Mouse (Mus musculus) heart, adult 11 months (tissue): ENCODE measurements around the gene Foxc1.

Experiments used
- DNase-seq: peaks from one replicate; pipeline ENCODE4 v3.0.0; 2022

Foxc1 gene

GRCm38 (mm10) chr13:31806890-31807735 lies 680 bp downstream of the Foxc1 start:
- peak; percentile 94 for DNase-seq

DNA sequence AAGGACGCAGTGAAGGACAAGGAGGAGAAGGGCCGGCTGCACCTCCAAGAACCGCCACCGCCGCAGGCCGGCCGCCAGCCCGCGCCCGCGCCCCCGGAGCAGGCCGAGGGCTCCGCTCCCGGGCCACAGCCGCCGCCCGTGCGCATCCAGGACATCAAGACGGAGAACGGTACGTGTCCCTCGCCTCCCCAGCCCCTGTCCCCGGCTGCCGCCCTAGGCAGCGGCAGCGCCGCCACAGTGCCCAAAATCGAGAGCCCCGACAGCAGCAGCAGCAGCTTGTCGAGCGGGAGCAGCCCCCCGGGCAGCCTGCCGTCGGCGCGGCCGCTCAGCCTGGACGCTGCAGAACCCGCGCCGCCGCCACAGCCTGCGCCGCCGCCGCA lies 1.3 kb downstream of the Foxc1 start:
- DNase-seq = no peak

GRCm38 (mm10) chr13:31808116-31808803 lies 1.8 kb downstream of the Foxc1 start:
- peak; percentile 96 for DNase-seq

DNA sequence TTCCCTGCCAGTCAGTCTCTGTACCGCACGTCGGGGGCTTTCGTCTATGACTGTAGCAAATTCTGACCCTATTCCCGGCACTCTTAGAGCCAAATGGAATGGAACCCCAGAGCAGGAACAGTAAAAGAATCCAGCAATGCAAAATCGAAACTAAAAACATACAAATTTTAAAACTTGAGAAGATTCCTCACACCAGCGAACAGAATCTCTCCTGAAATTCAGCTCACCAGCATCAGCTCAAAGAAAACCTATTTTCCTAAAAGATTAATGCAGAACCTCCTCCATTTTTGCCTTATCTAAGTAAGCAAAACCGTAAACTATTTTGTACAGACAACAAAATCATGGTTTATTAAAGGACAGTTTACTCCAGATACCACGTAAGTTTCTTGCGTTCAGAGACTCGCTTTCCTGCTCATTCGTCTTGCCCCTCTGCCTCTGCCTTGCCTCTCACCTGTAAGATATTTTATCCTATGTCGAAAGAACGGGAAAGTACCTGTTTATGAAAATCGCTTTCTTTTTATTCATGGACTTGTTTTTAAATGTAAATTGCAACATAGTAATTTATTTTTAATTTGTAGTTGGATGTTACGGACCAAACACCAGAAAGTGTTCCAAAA lies 2.5 kb downstream of the Foxc1 start:
- no peak for DNase-seq

- DNase-seq = no peak
These were observed 3.3 kb downstream of the Foxc1 start for GRCm38 (mm10) chr13:31809701-31810100.

GRCm38 (mm10) chr13:31810375-31810692 lies 3.9 kb downstream of the Foxc1 start:
- DNase-seq = no peak

DNA sequence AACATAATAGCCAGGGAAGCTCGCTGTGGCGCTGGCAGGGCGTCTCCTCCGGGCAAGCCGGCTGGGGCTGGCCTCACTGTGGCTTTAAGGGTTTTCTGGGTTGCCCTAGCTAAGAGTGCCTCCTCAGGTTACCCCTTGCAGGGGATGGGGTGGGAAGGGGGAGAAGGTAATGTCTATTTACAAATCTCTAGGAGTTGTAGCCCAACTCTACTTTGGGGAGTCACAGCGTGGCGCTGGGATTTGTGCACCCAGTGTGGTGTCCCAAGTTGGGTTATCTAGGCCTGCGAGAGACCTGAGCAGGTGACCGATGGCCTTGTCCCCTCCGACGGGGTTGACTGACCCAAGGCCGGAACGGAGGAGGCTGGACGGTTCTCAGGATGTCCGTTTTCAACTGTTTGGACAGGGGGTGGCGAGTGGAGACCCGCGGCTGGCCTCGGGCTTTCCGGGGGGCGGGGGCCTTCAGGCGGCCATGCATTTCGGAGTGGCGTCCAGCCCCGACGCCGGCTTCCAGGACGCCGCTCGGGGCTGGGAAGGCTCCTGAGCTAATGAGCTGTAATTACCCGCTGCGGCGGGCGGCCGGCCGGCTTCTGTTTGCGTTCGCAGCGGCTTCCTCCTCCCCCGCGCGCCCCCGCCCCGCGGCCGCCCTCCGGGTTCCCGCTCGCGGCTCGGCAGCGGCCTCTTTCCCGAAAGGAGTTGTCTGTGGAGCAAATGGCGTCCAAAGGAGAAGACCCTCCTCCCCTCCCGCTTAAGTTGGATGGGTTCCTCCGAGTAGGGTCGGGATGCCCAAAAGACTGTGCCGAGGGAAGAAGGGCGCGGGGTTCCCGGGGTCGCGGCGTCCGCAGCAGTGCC lies 4.5 kb downstream of the Foxc1 start:
- no peak for DNase-seq

DNA sequence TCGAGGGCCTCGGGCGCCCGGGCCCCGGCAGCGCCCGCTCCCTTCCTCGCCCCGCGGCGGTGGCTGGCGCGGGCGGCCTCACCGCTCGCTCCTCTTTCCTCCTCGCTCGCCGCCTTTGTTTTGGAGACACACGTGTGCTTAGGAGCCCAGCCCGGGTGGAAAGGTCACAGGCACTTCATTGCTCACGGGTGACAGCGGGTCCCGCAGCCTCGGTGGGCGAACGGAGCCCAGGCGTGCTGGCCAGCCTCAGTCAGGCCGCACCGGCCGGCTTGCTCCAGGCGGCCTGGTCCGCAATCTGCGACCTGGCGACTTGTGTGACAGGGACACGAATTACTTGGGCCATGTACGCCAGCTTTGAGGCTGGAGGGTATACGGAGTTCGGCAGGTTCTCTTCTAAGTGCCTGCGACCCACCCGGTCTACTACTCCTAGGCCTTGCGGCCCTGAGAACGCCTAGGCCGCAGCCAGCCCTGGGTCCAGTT lies 5.1 kb downstream of the Foxc1 start:
- no peak for DNase-seq

DNA sequence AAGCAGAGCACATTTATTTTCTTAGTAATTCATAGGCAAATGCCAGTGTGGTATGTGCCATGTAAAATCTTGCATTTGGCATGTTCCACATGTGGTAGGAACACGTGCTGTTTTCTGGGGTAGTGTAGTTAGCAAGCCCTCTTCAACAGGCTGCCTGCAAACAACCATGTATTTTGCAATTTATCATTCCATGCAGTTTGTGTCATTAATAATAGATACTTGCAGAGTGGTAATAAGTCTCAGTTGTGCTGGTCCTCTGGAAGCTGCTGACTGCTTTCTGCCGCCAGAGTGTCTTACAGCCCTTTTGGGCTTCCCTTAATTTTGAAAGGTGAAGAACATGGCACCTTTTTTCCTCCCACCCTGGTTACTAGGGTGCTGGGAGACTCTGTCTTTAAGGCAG lies 6.3 kb downstream of the Foxc1 start:
- DNase-seq = no peak

- peak; percentile 88 for DNase-seq
These were observed 9.1 kb downstream of the Foxc1 start for GRCm38 (mm10) chr13:31815383-31816003.

- DNase-seq = no peak
These were observed 11.9 kb downstream of the Foxc1 start for GRCm38 (mm10) chr13:31818337-31818736.

DNA sequence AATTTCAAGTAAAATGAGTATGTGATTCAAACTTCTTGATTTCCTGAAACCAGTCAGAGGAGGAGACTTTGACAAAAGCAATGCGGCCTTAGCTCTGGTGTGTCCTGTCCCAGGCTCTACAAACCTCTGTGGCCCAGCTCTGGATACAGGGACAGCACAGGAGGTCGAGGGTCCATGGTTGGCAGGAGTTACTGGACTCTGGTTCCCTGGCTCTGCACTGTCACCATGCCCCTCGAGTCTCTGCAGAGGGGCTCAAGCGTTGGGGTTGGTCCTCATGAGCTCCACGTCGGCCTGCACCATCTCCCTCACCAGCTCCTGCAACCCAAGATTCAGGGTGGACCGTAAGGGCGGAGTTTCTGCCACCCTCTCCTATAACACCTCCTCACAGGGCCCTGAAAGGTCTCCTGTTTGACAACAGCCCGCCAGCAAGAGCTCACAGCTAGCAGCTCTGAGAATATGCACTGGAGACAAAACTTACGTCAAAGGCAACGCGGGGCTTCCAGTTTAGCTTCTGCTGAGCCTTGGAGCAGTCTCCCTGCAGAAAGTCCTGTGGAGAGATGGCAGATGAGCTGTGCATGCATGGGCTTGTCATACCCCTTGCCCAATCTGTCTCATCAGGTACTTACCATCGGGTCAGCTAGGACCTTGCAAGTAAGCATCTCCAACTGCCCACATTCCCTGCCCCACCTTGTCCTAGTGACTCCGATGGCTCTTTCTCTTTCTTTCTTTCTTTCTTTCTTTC lies 13.4 kb downstream of the Foxc1 start:
- peak; percentile 90 for DNase-seq

GRCm38 (mm10) chr13:31820587-31821017 lies 14.2 kb downstream of the Foxc1 start:
- DNase-seq = peak; percentile 95

DNA sequence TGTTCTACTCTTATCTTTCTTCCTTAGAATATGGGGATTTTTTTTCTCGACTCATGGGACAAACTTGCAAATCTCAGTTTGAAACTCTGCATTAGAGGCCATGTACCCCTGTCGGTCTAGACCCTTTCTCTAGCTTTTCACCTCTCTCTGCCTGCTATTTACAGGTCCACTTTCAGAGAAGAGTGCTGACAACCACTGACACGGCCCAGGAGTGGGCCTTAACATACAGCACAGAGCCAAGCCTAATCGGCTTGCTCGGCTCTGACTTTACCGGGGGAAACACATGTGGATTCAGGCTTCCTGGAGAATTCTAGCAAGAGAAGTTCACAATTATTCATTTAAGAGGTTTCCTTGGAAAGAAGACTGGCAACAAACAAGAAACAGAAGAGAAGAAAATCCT lies 14.6 kb downstream of the Foxc1 start:
- DNase-seq = no peak

DNA sequence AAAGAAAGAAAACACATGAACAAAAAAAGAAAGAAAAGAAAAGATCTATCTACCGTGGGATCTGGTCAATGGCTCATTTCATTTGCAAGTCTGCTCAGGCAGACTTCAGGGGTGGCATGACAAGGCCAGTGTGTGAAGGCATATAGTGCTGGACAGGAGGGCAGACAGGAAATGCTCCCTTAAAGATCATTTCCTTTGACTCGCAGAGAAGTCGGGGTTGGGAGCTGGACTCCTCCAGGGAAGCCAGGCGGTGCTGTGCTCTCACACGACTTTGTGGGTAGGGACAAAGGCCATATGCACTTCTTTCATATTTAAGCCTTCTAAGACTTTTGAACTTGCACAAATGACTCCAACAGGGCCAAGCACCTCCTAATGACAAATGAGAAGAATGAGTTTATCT lies 16.9 kb downstream of the Foxc1 start:
- DNase-seq = no peak

DNA sequence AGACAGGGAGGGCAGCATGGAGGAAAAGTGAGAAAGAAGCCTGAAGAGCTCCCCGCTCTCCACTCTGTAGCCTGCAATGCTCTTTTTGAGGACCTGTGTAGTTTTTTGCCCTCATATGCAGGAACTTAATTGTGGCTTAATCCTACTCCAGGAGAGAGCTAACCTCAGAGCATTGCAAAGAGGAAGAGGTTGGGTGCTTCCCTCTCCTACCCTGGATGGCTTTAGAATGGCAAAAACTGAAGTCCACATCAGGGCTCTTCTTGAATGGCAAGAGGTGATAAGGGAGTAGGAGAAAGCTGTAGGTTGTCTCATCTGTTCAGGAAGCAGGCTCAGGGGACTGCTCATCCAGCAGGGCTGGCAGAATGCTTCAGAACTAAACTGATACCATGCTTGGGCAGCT lies 18.7 kb downstream of the Foxc1 start:
- DNase-seq = no peak

- DNase-seq = no peak
These were observed 20.7 kb downstream of the Foxc1 start for GRCm38 (mm10) chr13:31827160-31827559.

GRCm38 (mm10) chr13:31827820-31828332 lies 21.4 kb downstream of the Foxc1 start:
- DNase-seq = no peak

DNA sequence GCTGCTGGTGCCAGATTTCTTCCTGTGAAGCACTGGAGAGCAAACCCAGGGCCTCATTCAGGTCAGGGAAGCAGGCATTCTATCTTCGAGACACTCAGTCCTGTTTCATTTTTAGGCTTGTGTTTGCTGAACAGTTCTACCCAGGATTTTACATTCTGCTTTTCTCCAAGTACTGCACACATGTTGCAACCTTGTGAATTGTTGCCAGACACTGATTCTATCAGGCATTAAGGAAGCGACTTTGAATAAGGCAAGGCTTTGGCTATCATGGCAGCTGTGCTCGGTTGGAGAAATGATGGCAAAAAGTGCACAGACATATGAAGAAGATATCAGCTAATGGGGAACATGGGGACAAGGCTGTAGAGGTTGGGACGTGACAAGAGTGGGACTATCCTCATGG lies 22.0 kb downstream of the Foxc1 start:
- no peak for DNase-seq

DNA sequence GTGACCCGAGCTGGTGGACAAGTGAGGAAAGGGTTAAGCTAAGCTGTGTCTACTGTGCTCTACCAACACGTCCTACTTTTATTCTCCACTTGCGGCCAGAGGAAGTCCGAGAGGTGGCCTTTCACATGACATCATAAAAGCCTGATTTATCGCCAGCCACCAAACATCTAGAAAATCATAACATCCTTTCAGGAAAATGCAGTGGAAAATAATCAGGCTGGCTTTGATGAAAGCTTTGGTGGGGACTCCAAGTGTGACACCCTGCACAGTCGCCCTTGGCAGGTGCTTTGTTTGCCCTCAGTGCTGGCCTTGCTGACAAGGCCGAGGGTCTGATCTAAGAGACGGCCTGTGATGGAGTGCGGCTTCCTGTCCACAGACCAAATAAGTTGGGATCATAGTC lies 23.9 kb downstream of the Foxc1 start:
- DNase-seq = peak; percentile 93

DNA sequence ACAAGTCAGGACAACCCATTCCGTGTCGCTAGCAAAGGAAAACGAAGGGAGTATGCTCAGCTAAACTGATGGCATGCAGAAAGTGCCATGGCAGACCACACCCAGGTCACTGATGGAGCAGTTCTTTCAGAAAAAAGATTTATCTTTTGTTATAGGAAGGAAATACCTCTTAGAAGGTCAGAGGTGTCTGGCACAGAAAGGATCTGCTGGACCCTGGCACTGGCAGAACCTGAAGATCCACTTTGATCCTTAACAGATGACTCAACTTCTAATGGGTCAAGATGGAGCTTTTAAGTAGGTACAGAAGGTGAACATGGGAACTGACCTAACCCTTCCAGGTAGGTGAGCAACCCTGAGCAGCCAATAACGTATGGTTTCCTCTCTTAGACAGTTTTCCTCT lies 29.4 kb downstream of the Foxc1 start:
- DNase-seq = peak; percentile 57
